Mouse (Mus musculus) kidney, postnatal 36 days (tissue): Measurements from ENCODE around the gene AI413582.

Source experiments
- DNase-seq, 2 experiments: peaks; one replicate each; pipeline ENCODE4 v3.0.0; 2021 to 2022; ENCODE audit warnings: mixed read lengths in 2 of 2

AI413582 gene

DNA sequence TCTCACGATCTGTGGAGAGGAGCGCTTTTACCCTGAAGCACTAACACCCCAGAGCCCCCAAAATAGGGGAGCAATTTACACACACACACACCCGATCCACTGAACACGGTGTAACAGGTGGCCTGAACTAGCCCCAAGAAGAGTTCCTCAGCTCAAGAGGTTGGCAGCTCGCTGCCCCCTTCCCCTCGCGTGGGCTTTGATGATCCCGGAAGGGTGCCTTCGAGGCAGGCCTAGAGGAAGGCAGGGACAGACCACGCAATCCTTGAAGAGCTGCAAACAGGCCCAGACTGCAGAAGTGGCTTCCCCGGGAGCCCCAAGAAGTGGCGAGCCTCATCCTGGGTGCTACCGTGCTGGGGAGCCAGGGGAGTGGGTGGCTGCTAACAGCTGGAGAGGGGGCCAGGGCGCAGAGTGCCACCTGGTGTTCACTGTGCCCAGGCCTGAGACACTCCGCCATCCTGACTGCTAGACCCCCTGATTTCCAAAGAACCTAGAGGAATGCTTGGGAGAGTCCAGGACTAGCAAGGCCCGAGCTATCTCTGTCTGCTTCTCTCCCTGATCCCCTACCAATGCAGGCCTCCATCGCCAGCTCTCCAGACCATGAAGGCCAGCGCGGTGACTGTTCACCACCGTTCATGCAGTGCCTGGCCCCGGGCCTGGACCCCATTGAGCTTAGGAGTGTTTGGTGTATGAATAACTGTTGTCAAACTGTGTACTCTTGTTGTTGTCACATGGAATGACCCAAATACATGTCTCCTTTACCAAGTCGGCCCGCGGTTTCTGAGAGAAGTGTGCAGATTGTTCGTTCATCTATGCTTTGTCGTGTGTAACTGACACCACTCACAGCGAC, 51.4 kb downstream of the AI413582 start:
- no peak for DNase-seq
